Mouse (Mus musculus) olfactory bulb, adult 2 months (tissue): ENCODE measurements around the gene Det1.

Experiments
- CTCF ChIP-seq: fragments of 200-500 bp; IDR thresholded peaks from 2 replicates; pipeline ENCODE4 v1.5.1; 2012; ENCODE audit warnings: low read depth, mild to moderate bottlenecking, low read length, moderate library complexity; ENCODE audit not compliant: insufficient read depth
- POLR2A ChIP-seq: fragments of 200-500 bp; IDR thresholded peaks from 2 replicates; pipeline ENCODE4 v1.6.1; 2012; ENCODE audit warnings: mild to moderate bottlenecking, low read depth, low read length, moderate library complexity; ENCODE audit not compliant: insufficient read depth

- TF ChIP-seq CTCF = no peak
- TF ChIP-seq POLR2A = peak; percentile 42
Measured at GRCm38 (mm10) chr7:78782639-78783581, 64.2 kb downstream of the Det1 start, which contains the start of the genes Mrps11 and Mrpl46.
